Mouse (Mus musculus) spleen, postnatal 10 days (tissue): ENCODE measurements around the gene 1700010I14Rik.

Experiments
- DNase-seq, 2 experiments: peaks; one replicate each; pipeline ENCODE4 v3.0.0; 2021 to 2022; ENCODE audit warnings: low spot score in 2 of 2

The 1700010I14Rik gene

DNA sequence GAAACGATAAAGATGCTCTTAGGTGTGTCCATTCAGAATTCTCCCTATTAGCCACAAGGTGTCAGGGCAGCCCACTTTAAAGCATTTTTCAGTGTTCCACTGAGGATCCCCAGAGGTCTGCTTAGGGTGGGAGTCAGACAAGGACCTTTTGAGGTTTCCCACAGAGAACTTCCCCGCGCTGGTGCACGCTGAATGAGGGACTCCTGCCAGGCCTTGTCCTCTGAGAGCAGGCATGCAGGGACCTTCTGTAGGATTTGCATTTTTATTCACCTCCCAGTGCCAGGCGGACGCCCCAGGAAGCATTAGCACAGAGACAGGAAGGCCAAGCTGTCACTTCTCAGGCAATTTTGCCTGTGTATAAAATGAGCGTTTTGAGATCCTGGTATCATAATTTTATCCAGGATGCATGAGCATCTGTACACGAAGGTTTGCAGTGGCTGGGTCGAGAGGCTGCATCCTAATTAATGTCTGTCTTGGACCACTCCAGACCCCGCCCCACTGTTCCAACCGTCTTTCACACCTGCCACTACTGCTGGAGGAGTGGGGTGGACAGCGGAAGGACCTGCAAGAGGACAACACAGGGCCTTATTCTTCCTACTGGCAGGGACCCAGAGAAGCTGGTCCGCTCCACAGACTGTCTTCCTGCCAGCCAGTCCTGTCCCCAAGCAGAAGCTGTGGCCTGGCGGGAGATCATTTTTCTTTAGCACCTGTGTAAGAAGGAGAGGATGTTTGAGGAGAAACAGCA lies 35.2 kb downstream of the 1700010I14Rik start:
- DNase-seq, result no peak

DNA sequence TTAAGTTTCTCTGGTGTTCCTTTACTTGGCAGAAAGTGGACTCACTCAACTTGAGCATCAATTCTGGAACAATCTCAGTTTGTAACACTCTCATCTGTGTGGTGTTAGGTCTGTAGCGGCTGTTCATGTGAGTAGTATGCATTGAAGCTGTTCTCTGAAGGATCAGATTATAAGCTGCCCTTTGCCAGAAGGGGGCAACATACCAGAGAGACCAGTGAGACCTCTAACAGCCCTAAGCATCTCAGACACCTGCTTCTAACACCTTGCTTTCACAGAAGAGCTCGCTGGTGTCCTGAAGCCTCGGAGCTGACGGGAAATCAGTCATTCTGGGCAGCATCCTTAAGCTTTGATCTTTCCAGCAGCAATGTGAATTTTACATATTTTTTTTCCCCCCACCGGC lies 42.0 kb downstream of the 1700010I14Rik start:
- DNase-seq, result no peak

DNA sequence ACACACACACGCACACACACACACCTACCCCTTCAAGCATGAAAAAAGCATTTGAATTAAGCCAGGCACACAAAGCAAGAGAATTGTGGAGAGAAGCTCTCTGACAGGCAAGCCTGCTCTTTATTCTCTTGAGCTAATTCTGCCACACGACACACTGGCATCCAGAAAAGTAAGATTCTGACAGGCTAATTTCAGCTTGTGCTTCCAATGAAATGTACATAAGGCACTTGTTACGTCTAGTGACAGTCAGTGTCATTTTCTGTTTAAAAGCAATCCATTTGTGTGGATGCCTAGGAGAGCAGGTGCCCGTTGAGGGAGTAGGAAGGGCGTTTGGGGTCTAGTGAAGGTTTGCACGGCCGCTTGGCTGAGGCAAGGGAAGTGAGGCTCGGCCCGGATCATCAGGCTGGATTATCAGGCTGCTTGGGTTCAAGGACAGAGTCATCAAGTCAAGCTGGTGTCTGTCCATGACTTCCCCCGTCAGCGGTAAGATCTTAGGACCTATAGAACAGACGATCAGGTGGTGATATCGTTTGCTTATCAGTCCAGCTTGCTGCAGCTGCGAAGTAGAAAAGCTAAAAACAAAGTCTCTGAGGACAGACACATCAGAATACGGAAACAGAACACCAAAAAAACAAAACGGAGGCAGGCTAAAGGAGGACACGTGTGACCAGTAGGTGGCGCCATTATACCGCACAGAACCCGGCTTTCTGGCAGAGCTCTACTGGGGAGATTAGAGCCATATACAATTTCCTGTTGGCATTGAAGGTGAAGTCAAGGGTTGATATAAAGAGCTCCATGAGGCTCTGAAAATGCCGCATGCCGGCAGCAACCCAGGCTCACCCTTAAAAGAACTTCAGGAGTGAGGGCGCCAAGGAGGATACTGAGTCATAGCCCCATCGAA lies 43.4 kb downstream of the 1700010I14Rik start:
- DNase-seq, result peak; percentile 36 to 79

DNA sequence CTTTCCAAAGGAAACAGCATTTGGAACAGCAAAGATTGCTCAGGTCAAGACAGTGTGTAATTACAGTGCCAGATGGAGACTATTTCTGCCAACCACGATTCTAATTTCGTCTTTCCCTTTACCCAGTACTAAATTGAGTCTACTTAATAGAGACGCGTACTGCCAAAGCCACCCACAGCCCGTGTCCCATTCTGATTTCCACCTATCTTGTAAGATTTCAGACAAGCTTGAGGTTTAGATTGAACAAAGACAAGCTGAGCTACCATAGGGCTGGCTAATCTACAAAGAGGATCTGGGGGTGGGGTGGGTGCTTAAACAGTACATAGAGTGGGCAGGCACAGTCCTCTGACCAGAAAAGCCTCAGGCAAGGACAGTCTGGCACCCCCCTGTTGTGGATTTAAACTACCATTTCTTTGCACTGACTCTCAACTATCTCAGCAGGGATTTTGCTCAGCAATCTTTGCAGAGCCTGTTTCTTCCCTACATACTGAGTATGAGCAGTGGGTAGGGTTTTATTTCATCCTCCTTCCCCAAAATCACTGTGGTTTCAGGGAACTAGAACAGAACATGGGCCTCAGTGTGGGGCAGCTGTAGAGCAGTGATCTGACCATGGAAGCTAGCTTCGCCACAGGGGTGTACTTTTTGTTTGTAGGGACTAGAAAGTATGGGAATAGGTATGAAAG lies 44.4 kb downstream of the 1700010I14Rik start:
- no peak for DNase-seq

DNA sequence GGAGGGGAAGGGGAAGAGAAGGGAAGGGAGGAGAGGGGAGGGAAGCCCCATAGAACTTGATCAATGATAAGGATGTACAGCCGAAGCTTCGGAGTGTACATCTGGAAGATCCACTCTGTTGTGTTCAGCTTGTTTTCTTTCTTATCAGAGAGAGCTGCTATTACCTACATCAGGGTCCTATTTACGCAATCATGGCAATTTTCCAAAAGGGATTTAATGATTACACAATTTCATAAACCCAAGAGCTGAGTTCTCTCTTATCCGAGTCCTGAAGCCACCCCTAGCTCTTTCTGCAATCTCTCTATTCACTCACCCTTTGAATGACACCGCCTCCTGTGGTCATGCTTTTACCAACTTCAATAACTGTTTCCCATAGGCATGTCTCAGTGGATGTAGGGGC lies 45.4 kb downstream of the 1700010I14Rik start:
- DNase-seq, result no peak

DNA sequence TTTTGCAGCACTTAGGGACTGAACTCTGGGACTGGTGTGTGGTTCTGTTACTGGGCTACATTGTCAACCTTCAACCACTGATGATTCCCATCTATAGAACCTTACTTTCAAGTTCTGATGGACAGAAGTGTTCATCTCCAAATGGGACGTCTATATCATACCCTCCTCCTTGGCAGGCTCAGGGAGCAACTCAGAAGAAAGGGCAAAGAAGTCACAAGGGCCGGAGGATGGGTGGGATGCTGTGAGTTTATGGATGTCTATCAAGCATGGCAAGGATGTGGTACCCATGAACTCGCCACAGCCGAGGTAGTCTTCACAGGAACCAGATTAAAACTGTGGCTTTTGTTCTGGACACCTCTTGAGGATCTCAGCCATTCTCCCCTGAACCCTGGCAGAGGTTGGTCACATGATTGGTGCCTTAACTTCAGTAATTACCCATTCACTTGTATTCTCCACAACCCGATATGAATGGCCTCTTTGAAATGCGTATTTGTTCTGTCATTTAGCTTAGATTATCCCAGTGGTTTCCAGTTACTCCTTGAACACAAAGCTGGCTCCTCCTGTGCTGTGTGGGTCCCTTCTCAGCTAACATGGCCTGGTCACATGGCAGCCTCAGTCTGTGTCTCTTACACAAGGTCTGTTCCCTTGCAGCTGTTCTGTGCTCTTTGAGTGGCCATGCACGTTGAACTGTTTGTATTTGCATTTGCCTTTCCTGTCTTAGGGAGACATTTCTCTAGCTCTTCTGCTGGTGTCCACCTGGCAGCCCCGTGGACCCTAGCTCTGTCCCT lies 47.6 kb downstream of the 1700010I14Rik start:
- DNase-seq, result no peak

DNA sequence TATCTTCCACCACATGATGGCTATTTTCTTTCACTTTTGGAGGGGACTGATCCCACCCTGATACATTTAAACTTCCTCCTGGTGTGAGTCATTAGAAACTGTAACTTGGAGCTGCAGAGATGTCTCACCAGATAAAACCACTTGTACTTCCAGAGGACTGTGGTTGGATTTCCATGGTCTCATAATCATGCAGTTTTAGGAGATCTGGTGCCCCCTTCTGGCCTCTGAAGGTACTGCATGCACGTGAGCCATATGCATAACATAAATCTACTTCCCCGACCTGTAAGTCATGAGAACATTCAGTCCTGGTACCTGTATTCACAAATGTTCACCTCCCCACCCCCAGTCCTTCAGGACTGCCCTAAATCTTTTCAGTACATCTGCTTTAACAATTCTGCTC lies 54.6 kb downstream of the 1700010I14Rik start:
- DNase-seq, result peak in 1 of 2 experiments; percentile 50

DNA sequence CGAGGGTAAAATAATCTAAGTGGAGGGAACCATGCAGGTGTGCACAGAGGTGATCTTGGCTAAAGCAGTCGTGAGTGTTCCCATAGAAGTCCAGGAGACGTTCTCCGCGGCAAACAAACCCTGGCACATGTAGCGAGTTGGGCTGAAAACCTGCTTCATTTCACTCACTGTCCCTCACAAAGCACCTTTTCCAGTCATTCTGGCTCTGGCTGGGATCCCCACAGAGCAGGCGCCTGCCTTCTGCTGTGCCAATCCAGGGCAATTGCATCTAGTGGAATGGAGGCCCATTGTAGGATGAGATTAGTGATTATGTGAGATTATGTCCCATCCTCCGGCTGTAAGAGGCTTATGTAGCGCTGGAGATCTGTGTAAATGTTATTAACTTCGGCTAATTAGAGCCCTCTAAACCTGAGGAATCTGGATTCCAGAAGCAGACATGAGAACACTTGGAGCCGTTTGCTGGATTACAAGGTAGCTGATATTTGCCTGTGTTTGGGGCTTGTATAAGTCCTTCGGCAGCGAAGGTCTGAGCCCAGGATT lies 64.4 kb downstream of the 1700010I14Rik start:
- DNase-seq, result no peak

DNA sequence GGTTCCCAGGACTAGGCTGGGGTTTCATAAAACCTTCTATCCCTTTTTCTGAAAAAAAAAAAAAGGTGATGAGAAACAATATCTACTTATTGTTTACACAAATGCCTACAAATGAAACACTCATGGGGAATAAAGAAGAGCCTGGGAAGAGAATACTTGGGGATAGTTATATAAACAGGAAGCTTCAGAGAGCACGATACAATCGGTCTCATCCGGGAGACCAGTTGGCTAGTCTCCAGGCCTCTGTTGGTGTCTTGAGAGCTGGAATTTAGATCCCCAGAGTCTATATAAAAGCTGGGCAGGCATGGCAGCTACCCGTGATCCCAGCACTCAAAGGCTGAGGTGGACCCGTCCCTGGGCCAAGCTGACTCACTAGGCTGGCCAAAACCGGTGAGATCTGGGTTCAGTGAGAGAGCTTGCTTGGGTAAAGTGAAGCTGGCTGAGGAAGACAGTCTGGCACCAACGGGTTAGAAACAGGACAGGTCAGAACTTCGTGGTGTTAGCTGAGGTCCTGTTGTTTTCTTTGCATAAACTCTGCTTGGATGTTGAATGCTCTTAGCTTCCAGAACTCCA lies 71.3 kb downstream of the 1700010I14Rik start:
- no peak for DNase-seq
